Mouse (Mus musculus): Measurements from ENCODE around the gene Ift172.
A peak's percentile ranks its signal among the peaks of the same experiment; 100 is the strongest.

Gene Ift172

DNA sequence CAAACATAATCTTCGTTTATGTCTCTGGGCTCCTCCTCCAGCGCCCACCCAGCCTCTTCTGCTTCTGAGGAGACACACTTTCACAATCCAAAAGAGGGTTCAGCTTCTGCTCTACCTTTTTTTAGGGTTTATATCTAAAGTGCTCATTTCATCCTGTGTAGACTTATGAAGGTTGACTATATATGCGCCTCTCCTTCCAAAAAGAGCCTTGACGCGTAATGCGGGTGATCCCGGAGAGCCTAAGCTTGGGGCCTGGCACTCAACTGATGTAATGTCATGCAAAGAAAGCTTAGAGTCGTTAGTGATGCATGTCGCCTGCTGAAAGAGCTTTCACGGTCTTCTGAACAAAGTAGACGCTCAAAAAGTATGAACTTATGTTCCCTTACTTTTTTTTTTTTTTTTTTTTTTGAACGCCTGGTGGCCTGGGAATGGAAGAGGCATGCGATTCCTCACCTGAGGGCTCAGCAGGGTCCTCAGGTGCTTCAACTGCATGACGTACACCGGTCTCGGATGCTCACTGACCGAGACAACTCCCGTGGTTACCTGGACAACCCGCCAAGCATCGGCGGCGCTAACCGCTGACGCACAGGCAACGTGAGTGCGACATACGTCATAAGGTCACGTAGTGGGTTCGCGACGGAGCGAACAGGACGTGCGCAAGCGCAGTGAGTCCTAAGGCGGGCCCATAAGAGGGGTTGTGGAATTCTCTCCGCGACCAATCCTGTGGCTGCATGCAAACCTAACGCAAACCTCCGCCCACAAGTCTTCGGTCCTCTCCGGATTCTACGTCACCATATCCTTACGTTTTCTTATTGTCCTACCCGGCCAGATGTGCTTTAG is at the start of gene Ift172:
TSS of gene Ift172 (minus strand) at position 596 of the 840 bp plus-strand sequence.
- DNase-seq (ENCODE audit: low read depth in 2 of 2, low spot score in 2 of 2), result peak; percentile 91 to 92

DNA sequence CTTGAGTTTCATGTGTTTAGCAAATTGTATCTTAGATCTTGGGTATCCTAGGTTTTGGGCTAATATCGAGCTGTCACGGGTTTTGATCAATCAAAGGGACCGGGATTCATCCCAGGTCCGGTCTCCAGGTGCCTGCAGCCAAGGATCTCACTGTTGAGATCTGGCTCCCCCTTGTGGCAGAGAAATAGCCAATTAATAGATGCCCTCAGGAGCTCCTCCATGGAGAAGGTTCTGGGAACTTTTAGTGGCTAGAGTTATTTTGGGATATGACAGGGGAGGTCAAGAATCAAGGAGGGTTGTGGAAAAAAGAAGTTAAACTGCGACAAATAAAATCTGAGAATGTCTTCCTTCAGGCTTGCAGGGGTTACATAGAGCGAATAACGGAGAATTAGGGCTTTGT is 37.3 kb upstream of the Ift172 start:
- peak; percentile 27 to 35 for DNase-seq (ENCODE audit: low read depth in 2 of 2, low spot score in 2 of 2)

DNA sequence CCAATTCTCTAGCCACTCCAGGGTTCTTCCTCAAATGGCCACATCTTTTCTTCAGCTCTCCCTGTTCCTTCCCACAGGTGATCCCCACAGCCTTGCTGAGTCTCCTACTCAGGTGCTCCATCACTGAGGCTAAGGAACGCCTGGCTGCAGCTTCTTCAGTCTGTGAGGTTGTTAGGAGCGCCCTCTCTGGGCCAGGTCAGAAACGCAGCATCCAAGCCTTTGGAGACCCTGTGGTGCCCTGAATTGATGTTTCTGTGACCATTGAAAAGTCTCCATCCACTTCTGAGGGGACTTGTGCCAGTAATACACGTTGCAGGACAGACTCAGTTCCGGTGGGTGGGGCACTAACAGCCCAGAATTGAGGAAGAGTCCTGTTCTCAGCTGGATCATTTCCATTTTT is 35.9 kb upstream of the Ift172 start:
- no peak for DNase-seq (ENCODE audit: low read depth in 2 of 2, low spot score in 2 of 2)

DNA sequence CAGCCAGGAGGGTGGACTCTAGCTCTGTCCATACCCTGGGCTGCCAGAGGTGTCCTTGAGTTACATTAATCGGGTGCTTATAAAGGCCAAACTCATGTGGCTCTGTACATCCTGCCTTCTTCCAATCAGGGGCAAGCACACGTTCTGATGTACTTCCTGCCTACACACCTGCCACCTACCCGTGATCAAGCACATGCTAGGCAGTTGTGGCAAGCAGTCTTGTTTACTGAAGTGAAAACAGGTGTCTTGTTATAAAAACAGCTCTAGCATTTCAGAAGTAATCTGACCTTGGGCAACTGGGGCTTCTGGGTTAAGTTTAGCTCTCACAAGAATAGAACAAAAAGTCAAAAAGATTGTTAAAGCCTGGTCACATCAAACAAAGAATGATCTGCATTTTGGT is 33.2 kb upstream of the Ift172 start:
- no peak for DNase-seq (ENCODE audit: low read depth in 2 of 2, low spot score in 2 of 2)

DNA sequence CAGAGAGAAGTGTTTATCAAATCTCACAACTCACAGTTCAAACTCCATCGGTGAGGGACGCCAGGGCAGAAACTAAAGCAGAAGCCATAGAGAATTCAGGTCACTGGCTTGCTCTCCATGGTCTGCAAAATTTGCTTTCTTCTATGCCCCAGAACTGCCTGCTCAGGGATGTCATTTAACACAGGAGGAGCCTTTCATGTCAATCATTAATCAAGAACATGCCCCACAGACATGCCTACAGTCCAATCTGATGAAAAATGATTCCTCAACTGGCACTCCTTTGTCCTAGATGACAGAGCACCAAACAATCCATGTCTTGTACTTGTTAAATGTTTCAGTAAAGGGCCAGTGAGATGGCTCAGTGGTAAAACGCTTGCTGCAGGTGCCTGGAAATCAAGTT is 31.9 kb upstream of the Ift172 start:
- no peak for DNase-seq (ENCODE audit: low read depth in 2 of 2, low spot score in 2 of 2)

DNA sequence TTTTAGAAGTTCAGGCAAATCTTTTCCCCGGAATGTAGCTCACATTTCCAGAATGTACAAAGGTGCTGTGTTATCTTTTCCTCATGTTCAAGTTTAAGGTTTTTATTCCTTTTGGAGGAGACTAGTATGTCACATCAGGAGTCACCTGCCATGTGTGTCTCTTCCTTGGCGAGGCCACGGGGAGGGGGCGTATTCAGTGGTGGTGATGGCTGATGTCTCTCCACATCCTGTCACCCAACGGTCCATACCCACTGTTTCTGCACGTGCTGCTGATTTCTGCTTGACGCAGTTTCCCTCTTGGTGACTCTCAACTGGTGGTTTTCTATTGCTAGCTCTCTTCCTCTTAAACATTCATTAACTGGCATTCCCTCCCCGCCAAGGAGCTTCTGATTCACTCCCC is 21.9 kb upstream of the Ift172 start:
- DNase-seq (ENCODE audit: low read depth in 2 of 2, low spot score in 2 of 2), result no peak

DNA sequence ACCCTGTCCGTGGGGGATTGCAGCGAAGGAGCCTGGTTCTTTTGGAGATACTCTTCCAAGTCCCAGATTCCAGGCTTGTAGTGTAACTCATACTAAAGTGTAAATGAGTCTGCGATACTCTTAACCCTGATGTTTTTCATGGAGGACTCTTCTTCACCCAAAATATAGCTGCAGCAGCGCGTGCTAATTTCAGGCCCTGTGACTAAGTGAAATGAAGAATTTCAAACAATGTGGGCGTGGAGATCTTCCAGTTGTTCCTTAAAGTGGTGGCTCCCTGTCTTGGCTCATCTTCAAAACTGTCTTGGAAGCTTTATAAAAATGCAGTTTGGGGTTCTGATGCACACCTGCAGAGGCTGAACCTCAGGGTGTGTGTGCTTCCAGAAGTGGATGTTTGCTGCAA is 12.2 kb upstream of the Ift172 start:
- DNase-seq (ENCODE audit: low read depth in 2 of 2, low spot score in 2 of 2), result no peak

DNA sequence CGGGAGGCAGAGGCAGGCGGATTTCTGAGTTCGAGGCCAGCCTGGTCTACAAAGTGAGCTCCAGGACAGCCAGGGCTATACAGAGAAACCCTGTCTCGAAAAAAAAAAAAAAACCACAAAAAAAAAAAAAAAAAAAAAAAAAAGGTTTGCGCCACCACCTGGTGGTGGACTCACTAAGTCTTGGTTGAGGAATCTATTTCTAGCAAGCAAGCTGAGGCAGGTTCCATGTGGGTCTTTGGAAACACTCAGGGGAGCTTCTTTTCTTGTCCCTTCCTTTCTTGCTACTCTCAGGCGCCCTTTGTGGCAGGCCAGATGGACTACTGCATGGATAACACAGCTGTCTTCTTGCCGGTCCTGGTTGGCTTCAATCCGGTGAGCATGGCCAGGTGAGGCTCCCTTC is 10.9 kb upstream of the Ift172 start:
- no peak for DNase-seq (ENCODE audit: low read depth in 2 of 2, low spot score in 2 of 2)

DNA sequence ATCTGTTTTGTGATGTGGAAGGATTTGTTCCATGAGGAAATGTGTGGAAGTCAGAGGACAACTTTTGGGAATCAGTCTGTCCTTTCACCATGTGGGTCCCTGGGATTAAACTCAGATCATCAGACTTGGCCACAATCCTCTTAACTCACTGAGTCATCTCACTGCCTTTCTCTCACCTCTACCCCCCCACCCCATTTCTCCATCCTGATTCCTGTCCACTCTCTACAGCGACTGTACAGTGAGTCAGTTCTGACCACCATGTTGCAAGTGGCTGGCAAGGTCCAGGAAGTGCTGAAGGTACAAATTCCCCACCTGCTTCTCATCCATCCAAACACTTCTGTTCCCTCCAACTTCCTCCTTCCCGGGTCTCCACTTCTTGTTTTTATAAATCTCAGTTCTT is 7.6 kb upstream of the Ift172 start:
- no peak for DNase-seq (ENCODE audit: low read depth in 2 of 2, low spot score in 2 of 2)

DNA sequence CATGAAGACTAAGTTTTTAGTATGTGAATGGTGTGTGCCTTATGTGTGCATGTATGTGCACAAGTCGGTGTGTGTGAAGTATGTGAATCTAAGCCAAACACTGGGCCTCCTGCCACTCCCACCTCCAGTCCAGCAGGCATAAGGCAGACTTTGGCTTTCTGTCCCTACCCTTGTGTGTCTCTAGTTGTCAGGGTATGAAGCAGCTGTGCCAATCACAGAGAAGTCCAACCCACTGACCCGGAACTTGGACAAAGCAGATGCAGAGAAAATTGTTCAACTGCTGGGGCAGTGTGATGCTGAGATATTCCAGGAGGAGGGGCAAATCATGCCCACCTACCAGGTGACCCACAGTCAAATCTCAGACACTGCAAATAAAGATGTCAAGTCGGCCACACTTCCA is 7.1 kb upstream of the Ift172 start:
- DNase-seq (ENCODE audit: low read depth in 2 of 2, low spot score in 2 of 2), result no peak

DNA sequence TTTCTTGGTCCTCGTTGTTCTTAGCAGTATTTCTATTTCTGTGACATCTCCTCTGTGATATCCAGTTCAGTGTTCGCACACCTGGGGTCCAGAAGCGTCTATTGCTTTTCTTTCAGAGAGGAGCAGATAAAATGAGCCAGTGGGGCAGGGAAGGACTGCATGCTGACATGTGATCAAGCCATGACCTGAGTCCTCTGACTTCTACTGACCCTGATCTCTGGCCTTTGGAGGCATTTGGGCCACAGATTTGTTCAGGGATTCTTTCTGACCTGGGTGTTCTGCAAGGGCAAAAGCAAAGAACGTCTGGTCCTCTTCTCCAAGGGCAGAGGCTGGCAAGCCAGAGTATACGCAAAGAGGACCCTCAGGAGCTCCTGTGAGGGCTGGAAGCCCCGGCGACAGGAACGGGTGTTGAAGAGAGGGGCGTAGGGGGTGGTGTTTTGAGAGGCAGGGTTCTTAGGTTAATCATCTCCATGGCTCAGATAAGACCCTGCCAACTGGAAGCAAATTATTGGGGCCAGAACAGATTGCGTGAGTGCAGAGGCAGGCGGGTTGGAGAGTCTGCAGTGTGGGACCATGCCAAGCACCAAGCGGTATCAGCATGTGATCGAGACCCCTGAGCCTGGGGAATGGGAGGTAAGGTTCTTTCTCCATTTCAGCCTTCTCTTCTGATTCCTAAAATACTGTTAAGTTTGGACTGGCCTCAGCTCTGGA is 6.3 kb upstream of the Ift172 start, which contains the start of gene Gckr:
TSS of gene Gckr (plus strand) at position 397 of the 711 bp plus-strand sequence.
- no peak for DNase-seq (ENCODE audit: low read depth in 2 of 2, low spot score in 2 of 2)

DNA sequence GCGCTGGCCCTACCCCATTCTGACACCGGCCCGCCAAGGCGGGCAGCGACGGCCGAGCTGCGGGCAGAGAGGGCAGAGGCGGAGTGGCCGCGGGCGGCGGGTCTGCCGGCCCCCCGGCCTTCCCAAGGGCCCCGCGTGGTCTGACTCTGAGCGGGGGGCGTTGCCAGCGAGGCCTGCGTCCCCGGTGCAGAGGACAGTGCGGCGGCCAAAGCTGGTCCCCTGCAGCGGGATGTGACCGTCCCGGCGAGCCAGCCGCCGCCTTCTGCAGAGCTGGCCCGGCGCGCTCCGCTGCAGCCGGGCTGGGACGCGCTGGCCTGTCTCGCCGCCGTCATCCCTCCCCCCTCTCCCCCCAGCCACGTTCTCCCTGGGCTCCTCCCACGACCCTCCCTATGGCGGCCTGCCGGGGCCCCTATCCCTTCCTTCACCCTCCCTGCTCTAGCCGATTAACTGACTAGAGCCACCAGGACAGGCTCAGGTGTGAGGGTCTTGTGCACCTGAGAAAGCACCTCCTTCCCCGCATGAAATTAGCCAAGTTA is 4.8 kb upstream of the Ift172 start, which contains the start of gene Fndc4:
TSS of gene Fndc4 (minus strand) at position 475 of the 536 bp plus-strand sequence.
- DNase-seq (ENCODE audit: low read depth in 2 of 2, low spot score in 2 of 2), result no peak

DNA sequence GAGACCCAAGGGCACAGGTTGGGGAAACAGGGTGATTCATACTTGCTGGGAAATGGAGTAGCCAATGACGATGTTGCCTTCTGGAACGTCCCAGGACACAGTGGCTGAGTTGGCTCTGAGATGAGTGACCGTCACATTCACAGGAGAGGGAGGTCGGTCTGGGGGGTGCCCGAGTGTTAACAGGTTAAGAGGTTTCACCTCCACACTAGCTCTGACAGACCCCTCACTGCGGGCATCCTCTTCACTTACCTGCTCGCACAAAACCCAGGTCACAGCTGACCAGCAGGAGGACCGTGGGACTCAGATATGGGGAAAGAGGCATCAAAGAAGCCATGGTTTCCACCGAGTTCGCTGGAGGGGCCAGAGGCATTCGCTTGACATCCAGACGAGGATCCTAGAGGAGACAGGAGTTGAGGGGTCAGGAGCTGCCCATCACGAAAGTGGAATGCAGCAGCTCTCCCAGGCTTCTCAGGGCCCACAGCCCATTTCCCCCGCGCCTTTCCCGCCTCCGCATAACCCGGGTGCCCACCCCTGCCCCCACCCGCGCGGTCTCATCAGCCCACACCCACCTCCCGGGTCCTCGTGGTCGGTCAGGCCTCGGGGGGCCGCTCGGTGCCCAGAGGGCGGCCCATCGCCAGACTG is 4.2 kb upstream of the Ift172 start:
- DNase-seq (ENCODE audit: low read depth in 2 of 2, low spot score in 2 of 2), result no peak

DNA sequence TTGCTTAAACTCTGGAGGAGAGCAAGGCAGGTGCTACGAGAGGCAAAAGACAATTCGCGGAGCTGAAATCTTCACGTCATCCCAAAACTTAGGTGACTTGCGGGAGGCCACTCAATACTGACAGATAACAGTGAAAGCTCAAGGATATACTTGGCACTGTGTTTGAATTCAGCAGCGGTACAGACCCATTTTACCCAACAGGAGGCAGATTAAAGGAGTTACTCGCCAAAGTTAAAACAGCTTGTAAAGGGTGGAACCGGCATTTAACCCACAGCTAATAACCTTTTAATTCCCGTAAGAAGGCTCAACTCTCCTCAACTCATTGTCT is 409 bp upstream of the Ift172 start:
- no peak for DNase-seq (ENCODE audit: low read depth in 2 of 2, low spot score in 2 of 2)

DNA sequence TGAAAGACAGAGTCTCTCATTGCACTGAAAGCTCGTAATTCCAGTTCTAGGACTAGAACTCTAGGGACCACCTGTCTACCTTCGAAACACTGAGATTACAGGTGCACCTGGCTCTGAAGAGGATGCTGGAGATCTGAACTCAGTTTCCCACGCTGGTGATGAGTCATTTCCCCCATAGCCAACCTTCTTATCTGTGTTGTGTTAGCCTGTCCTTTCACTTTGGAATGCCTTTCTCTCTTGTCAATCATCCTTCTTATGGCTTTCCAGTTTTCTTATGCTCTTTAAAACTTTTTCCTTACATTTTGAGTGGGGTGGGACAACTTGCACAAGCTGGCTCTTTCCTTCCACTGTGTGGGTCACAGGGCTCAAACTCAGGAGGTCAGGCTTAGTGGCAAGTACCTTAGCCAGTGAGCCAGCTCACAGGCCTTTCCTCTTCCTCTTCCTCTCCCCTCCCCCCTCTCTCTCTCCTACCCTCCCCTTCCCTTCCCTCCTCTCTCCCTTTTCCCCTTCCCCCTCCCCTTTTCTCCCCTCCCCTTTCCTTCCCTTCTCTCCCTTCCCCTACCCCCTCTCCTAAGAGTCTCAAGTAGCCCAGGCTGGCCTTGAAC is 1.2 kb downstream of the Ift172 start:
- no peak for DNase-seq (ENCODE audit: low read depth in 2 of 2, low spot score in 2 of 2)

DNA sequence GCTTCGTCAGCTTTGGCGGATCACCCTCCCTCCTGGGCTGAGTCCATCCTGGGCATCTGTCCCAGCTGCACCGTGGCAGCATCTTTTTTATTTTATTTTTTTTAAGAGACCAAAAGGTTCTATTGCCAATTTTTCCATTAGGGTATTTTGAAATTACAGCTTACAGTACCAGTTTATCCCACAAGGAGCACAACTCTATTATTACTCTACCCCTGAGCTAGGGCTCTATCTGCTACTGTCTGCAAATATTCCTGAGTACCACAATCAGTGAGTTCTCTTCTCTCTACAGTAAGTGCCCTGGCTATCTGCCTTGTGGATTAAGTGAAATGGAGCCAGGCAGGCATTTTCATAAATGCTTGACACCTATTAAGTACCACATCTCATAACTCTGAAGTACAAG is 2.3 kb downstream of the Ift172 start:
- no peak for DNase-seq (ENCODE audit: low read depth in 2 of 2, low spot score in 2 of 2)

DNA sequence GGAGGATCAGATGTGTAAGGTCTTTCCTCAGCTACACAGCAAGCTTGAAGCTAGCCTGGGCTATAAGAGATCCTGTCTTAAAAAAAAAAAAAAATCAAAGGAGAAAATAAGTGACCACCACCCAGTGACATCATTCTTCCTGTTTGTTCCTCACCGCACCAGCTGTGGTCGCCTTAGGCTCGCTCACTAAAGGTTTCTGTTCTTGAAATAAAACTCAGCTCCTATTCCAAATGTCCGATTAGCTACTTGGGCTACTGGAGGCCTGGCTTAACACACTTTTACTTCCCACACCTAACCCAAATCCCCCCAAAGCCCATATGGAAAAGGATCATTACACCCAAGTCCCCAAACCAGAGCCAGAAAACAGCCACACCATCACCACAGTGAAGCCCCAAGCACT is 2.7 kb downstream of the Ift172 start:
- DNase-seq (ENCODE audit: low read depth in 2 of 2, low spot score in 2 of 2), result no peak

DNA sequence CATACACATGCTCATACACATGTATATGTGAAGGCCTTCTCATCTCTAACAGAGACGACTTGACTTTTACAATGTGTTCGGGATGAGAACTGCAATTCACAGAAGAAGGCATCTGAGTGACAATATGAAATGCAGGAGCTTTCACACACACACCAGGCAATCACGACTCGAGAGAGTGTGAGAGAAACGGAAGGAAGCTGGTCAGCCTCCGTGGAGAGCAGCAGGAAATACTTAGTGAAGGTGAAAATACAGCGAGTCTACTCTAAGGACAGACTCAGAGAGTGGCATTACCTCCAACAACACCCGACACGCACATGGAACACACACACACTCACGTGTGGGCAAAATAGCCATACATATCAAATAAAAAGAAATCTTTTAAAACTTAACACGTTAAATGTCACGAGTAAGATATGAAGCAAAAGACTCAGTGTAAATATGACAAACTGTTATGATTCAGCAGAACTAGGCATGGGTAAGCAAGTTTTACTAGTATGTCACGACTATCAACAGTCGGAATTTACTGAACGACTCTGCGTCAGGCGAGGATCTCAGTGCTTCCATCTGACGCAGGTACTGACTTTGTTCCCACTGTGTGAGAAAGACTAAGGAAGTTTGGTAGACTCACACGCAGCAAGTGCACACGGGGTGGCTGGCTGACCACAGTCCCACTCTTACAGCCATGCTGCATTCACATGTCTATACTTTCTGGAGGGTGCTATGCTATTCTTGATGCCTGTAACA is 11.5 kb downstream of the Ift172 start:
- DNase-seq (ENCODE audit: low read depth in 2 of 2, low spot score in 2 of 2), result peak in 1 of 2 experiments; percentile 12

DNA sequence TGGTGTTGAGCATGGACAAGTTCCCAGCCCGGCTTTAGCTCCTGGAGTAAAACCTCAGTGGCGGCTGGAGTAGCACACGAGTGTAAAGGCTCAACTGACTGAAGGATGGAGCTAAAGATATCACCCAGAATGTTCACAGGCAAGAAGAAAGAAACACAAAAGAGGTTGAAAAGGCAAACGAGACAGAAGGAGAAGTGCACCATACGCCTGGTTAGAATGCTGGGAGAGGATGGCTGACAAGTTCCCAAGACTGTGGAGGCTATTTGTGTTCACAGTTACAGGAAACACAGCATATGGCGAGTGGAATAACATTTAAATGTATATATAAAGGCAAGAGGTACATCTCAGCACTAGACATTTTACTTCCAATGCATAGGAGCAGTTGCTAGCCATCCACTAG is 17.9 kb downstream of the Ift172 start:
- no peak for DNase-seq (ENCODE audit: low read depth in 2 of 2, low spot score in 2 of 2)

DNA sequence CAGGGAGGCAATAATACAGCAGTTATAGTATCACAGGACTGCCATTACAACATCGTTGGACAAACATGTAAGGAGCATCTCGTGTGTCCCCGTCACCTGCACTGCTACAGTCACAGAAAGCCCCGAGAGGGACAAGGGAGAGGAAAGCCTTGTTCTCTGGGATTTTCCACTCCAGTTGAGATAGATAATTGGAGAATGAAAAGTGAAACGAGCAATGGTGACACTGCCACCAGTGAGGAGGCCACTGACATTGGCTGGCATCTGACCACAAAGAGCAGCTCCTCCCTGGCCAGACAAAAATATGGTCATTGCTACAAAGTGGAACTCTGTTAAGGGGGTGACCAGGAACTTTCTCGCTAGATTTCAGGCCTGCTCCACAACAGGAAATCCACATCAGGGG is 23.2 kb downstream of the Ift172 start:
- DNase-seq (ENCODE audit: low read depth in 2 of 2, low spot score in 2 of 2), result no peak

DNA sequence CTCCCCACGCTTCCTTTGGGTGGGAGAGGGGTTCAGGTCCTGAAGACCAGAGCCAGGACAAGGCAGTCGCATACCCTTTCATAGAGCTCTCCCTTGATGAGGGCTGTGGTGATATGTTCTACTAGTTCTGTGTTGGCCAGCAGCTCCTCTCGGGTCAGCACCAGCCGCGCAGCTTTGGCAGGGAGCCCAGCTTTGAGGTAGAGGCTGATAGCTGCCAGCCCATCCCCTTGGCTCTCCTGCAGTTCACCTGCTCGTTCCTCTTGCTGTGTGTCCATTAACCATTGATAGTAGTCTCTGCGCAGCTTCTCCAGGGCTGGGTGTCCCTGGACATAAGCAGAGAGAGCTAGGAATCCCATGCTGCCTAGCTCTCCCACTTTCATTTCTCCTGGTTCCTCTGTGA is 24.8 kb downstream of the Ift172 start:
- no peak for DNase-seq (ENCODE audit: low read depth in 2 of 2, low spot score in 2 of 2)

Data from CD8-positive naive resting alpha-beta T cell, adult 2 months (primary cell).